Mouse (Mus musculus): ENCODE results near the gene Myo10.

Gene Myo10

GRCm38 (mm10) chr15:25769524-25770255, 147.4 kb downstream of the Myo10 start:
- no peak for DNase-seq

- no peak for DNase-seq
Measured at GRCm38 (mm10) chr15:25771782-25772181, 149.5 kb downstream of the Myo10 start.

GRCm38 (mm10) chr15:25773711-25774513, 151.6 kb downstream of the Myo10 start:
- no peak for DNase-seq

- no peak for DNase-seq
Measured at GRCm38 (mm10) chr15:25778937-25779336, 156.6 kb downstream of the Myo10 start.

GRCm38 (mm10) chr15:25779522-25780191, 157.3 kb downstream of the Myo10 start:
- DNase-seq: no peak

- DNase-seq: no peak
Measured at GRCm38 (mm10) chr15:25781053-25781452, 158.7 kb downstream of the Myo10 start.

GRCm38 (mm10) chr15:25785456-25786390, 163.4 kb downstream of the Myo10 start:
- no peak for DNase-seq

- no peak for DNase-seq
Measured at GRCm38 (mm10) chr15:25787406-25787805, 165.1 kb downstream of the Myo10 start.

- no peak for DNase-seq
Measured at GRCm38 (mm10) chr15:25787965-25788364, 165.6 kb downstream of the Myo10 start.

GRCm38 (mm10) chr15:25788565-25788964, 166.2 kb downstream of the Myo10 start:
- no peak for DNase-seq

- no peak for DNase-seq
Measured at GRCm38 (mm10) chr15:25789241-25789640, 166.9 kb downstream of the Myo10 start.

- no peak for DNase-seq
Measured at GRCm38 (mm10) chr15:25791660-25792353, 169.5 kb downstream of the Myo10 start.

- DNase-seq: no peak
Measured at GRCm38 (mm10) chr15:25794123-25794522, 171.8 kb downstream of the Myo10 start.

- no peak for DNase-seq
Measured at GRCm38 (mm10) chr15:25795496-25795895, 173.2 kb downstream of the Myo10 start.

- DNase-seq: no peak
Measured at GRCm38 (mm10) chr15:25796353-25796752, 174.0 kb downstream of the Myo10 start.

- no peak for DNase-seq
Measured at GRCm38 (mm10) chr15:25797179-25797578, 174.9 kb downstream of the Myo10 start.

GRCm38 (mm10) chr15:25797888-25798287, 175.6 kb downstream of the Myo10 start:
- DNase-seq: no peak

- DNase-seq: no peak
Measured at GRCm38 (mm10) chr15:25801726-25802125, 179.4 kb downstream of the Myo10 start.

GRCm38 (mm10) chr15:25802194-25802593, 179.9 kb downstream of the Myo10 start:
- DNase-seq: no peak

- no peak for DNase-seq
Measured at GRCm38 (mm10) chr15:25803111-25803510, 180.8 kb downstream of the Myo10 start.

- peak; percentile 66 for DNase-seq
Measured at GRCm38 (mm10) chr15:25805336-25806110, 183.2 kb downstream of the Myo10 start.
